Mouse (Mus musculus) cortical plate, adult 2 months (tissue): ENCODE data around the gene Cyp8b1.

Experiments used
- CTCF ChIP-seq: fragments of 200-500 bp; IDR thresholded peaks from 2 replicates; pipeline ENCODE4 v1.5.1; 2011; ENCODE audit warnings: mild to moderate bottlenecking, control low read depth, low read length; ENCODE audit not compliant: insufficient read depth; ENCODE audit errors: extremely low read depth
- POLR2A ChIP-seq: fragments of 200-500 bp; IDR thresholded peaks from 2 replicates; pipeline ENCODE4 v1.6.1; 2011; ENCODE audit warnings: mild to moderate bottlenecking, low read length, control low read depth; ENCODE audit not compliant: insufficient read depth; ENCODE audit errors: extremely low read depth

GRCm38 (mm10) chr9:121889927-121890440, 26.1 kb downstream of the Cyp8b1 start:
- TF ChIP-seq CTCF (no peak), POLR2A (no peak)
